Mouse (Mus musculus) cerebellum, adult 2 months (tissue): ENCODE results near the gene Hspa8. TPM values are rescaled to one million over a fixed set of nuclear protein-coding genes. Genes with fewer than 3 reads are reported as not detected.

Experiments
- DNase-seq, 2 experiments: peaks; one replicate each; pipeline ENCODE4 v3.0.0; 2021
- H3K27ac ChIP-seq: fragments of 200-500 bp; 2 replicates; pipeline ENCODE4 v1.5.1; 2012; ENCODE audit warnings: low read length, control low read depth, inconsistent platforms; ENCODE audit not compliant: insufficient read depth
- H3K27me3 ChIP-seq: fragments of 200-500 bp; 2 replicates; pipeline ENCODE4 v1.6.1; 2012; ENCODE audit warnings: inconsistent platforms, mild to moderate bottlenecking, low read length, moderate library complexity; ENCODE audit not compliant: control insufficient read depth, insufficient read depth
- H3K4me1 ChIP-seq: fragments of 200-500 bp; 2 replicates; pipeline ENCODE4 v1.6.1; 2011; ENCODE audit warnings: low read length; ENCODE audit not compliant: control insufficient read depth, insufficient read depth
- H3K4me3 ChIP-seq: fragments of 200-500 bp; replicated peaks from 2 replicates; pipeline ENCODE3; 2011; ENCODE audit warnings: mild to moderate bottlenecking, low read depth, low read length, control low read depth; ENCODE audit not compliant: insufficient read depth
- CTCF ChIP-seq: fragments of 200-500 bp; IDR thresholded peaks from 2 replicates; pipeline ENCODE4 v1.5.1; 2011; ENCODE audit warnings: low read depth, mild to moderate bottlenecking, control low read depth, low read length, moderate library complexity, borderline replicate concordance; ENCODE audit not compliant: insufficient read depth
- POLR2A ChIP-seq: fragments of 200-500 bp; IDR thresholded peaks from 2 replicates; pipeline ENCODE4 v1.6.1; 2011; ENCODE audit warnings: low read length, control low read depth, borderline replicate concordance; ENCODE audit not compliant: insufficient read depth
- WGBS: fragments of 180-500 bp; shearing (Covaris S2); methylation state at CpG from one replicate; pipeline ENCODE4 v1.1.7; 2018; 5-methylcytosine and 5-hydroxymethylcytosine counted together
- polyA plus RNA-seq: library from polyadenylated mRNA; depleted of rRNA; stranded (reverse); fragments of >200 nt; gene quantifications from 2 replicates; pipeline ENCODE4 v1.2.3, GENCODE M21; 2012

The Hspa8 gene
- polyA plus RNA-seq, 1 experiment, result 2,645 TPM

GRCm38 (mm10) chr9:40793581-40793980 lies 7.2 kb upstream of the Hspa8 start:
- H3K27me3 ChIP-seq, result no peaks in the 10 kb centered on the region
- TF ChIP-seq CTCF (no peak), POLR2A (no peak)
- WGBS, result 96% methylated on average over 5 of the region's 5 CpGs
- H3K4me3 ChIP-seq, result no peak overlapping the region
- H3K27ac ChIP-seq, result no peak overlapping the region
- H3K4me1 ChIP-seq, result no peaks in the 10 kb centered on the region
- DNase-seq, result no peak

DNA sequence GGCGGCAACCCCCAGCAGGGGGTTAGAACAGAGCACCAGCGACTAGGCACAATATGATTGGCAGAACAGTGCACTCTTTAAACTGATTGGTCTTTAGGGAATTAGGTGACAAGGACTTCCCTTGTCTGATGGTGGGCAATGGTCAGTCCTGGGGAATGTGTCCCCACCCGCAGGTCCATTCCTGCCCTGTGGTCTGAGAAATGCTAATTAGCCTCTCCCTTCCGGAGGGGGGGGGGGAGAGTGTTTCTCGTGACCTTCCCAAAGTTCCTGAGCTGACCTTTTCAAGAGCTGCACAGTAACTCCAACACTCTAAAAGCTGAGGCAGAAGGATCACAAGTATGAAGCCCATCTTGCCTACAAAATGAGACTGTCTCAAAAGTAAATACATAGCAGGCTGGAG lies 6.5 kb upstream of the Hspa8 start:
- Histone ChIP-seq H3K27ac (no peak overlapping the region), H3K4me1 (peaks cover 3% of the 10 kb centered on the region), H3K4me3 (no peak overlapping the region), H3K27me3 (no peaks in the 10 kb centered on the region)
- 55% methylated on average over 5 of the region's 5 CpGs for WGBS
- no peak for DNase-seq
- TF ChIP-seq CTCF (no peak), POLR2A (no peak)

DNA sequence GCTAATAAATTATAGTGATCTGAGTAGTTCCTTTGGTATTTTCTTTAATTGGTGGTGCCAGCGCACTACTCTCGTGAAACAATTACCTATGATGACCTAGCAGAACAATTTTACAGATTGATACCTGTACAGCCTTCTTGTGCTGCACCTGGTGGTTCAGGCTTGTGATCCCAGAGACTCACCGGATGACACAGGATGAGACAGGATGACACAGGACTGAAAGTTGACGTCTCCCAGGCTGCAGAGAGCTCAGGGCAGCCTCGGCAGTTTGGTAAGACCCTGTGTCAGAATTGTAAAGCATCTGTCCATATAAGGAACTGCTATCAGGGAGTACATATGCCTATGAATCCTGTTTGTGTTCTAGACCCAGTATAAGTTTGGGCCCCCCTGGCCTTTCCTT lies 5.9 kb upstream of the Hspa8 start:
- H3K4me1 ChIP-seq, result peaks cover 3% of the 10 kb centered on the region
- no peak for DNase-seq
- no peak overlapping the region for H3K4me3 ChIP-seq
- no peaks in the 10 kb centered on the region for H3K27me3 ChIP-seq
- H3K27ac ChIP-seq, result no peak overlapping the region
- TF ChIP-seq POLR2A (no peak), CTCF (no peak)
- WGBS, result 87% methylated on average over 5 of the region's 5 CpGs

- DNase-seq, result no peak
- Histone ChIP-seq H3K27ac (no peak overlapping the region), H3K27me3 (no peaks in the 10 kb centered on the region), H3K4me3 (no peak overlapping the region), H3K4me1 (peaks cover 3% of the 10 kb centered on the region)
- WGBS, result 94% methylated on average over 2 of the region's 2 CpGs
- TF ChIP-seq POLR2A (no peak), CTCF (no peak)
Measured at GRCm38 (mm10) chr9:40795562-40795961, 5.2 kb upstream of the Hspa8 start.

DNA sequence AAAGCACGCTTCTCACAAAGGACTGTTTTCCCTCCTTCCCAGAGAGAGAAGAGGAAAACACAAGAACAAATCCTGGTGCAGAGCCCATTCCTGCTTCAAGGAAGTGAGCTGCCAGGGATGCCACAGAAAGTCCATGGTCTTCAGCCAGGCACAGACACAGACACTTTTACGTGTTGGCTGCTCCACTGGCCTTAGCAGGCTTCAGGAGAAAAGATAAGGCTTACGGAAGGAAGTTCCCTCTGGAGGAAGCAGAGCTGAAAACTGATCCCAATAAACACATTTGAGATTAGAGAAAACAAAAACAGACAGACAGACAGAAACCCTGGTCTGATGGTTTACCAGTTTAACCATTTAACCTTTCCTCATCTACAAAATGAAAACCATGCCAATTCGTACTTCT lies 4.7 kb upstream of the Hspa8 start:
- Histone ChIP-seq H3K27me3 (no peaks in the 10 kb centered on the region), H3K27ac (no peak overlapping the region), H3K4me1 (peaks cover 3% of the 10 kb centered on the region), H3K4me3 (no peak overlapping the region)
- DNase-seq, result no peak
- WGBS, result 85% methylated on average over 4 of the region's 4 CpGs
- no peak for TF ChIP-seq POLR2A
- TF ChIP-seq CTCF, result no peak

GRCm38 (mm10) chr9:40798247-40798960 lies 2.4 kb upstream of the Hspa8 start:
- 85% methylated on average over 9 of the region's 9 CpGs for WGBS
- H3K4me1 ChIP-seq, result peaks cover 3% of the 10 kb centered on the region
- no peak for TF ChIP-seq POLR2A
- TF ChIP-seq CTCF, result no peak
- no peaks in the 10 kb centered on the region for H3K27me3 ChIP-seq
- no peak for DNase-seq
- no peak overlapping the region for H3K4me3 ChIP-seq
- H3K27ac ChIP-seq, result peak overlapping the region; percentile 40; the same call in 1 of the 2 replicates

DNA sequence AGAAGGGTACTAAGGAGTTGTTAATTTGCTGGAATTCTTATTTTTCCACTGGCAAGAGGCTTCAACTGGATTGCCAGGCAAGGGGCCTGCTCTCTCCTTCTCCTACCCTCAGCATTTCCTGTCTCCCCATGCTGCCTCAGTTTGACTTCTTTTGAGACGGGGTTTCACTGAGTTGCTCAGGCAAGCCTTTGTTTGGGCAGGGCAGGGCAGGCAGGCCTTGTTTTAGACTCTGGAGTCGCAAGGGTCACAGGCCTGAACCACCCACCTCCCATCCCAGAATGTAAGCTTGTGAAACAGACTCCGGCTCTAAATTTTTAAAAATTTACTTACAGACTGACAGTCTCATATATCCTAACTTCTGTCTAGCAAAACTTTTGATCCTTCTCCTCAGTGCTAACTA lies 1.7 kb upstream of the Hspa8 start:
- Histone ChIP-seq H3K27ac (peak overlapping the region; percentile 85), H3K4me3 (no peak overlapping the region), H3K4me1 (peaks cover 3% of the 10 kb centered on the region), H3K27me3 (no peaks in the 10 kb centered on the region)
- DNase-seq, result peak in 1 of 2 experiments; percentile 29
- TF ChIP-seq POLR2A (no peak), CTCF (no peak)
- WGBS, result 69% methylated on average over 3 of the region's 3 CpGs

GRCm38 (mm10) chr9:40799837-40800501 lies 815 bp upstream of the Hspa8 start:
- peak overlapping the region; percentile 74 for H3K4me3 ChIP-seq
- peaks cover 6% of the 10 kb centered on the region for H3K4me1 ChIP-seq
- peak; percentile 80 to 83 for DNase-seq
- H3K27ac ChIP-seq, result peak overlapping the region; percentile 99
- WGBS, result under 1% methylated on average over 30 of the region's 30 CpGs
- no peaks in the 10 kb centered on the region for H3K27me3 ChIP-seq
- no peak for TF ChIP-seq CTCF
- TF ChIP-seq POLR2A, result peak; percentile 67; the same call in 1 of the 2 replicates
